Mouse (Mus musculus) forebrain, embryonic 16.5 days (tissue): Measurements from ENCODE around the gene Sfmbt2. TPM values are rescaled to one million over a fixed set of nuclear protein-coding genes. Genes with fewer than 3 reads are reported as not detected.

Experiments used
- ATAC-seq: fragments of 200-750 bp; cut with Nextera tagmentation; 2 replicates; pipeline ENCODE4 v1.8.0; 2017; ENCODE audit warnings: mild to moderate bottlenecking, moderate library complexity
- H3K27ac ChIP-seq: fragments of 300-500 bp; sonication (generic); 2 replicates; pipeline ENCODE4 v1.5.1; 2014; ENCODE audit warnings: low read length, control low read depth
- H3K27me3 ChIP-seq: fragments of 300-500 bp; sonication (generic); replicated peaks from 2 replicates; pipeline ENCODE4 v1.6.1; 2014; ENCODE audit warnings: low read length; ENCODE audit not compliant: control insufficient read depth, insufficient read depth
- H3K36me3 ChIP-seq: fragments of 300-500 bp; sonication (generic); 2 replicates; pipeline ENCODE4 v1.6.1; 2014; ENCODE audit not compliant: control insufficient read depth, insufficient read depth
- H3K4me1 ChIP-seq: fragments of 300-500 bp; sonication (generic); replicated peaks from 2 replicates; pipeline ENCODE4 v1.6.1; 2014; ENCODE audit warnings: low read length; ENCODE audit not compliant: control insufficient read depth, insufficient read depth
- H3K4me2 ChIP-seq: fragments of 300-500 bp; sonication (generic); 2 replicates; pipeline ENCODE4 v1.6.1; 2014; ENCODE audit warnings: mild to moderate bottlenecking, low read length, control low read depth
- H3K4me3 ChIP-seq: fragments of 300-500 bp; sonication (generic); replicated peaks from 2 replicates; pipeline ENCODE4 v1.5.1; 2014; ENCODE audit warnings: mild to moderate bottlenecking, low read length, control low read depth
- H3K9ac ChIP-seq: fragments of 300-500 bp; sonication (generic); replicated peaks from 2 replicates; pipeline ENCODE4 v1.6.1; 2014; ENCODE audit warnings: low read depth, low read length, control low read depth
- H3K9me3 ChIP-seq: fragments of 300-500 bp; sonication (generic); 2 replicates; pipeline ENCODE4 v1.6.1; 2016; ENCODE audit warnings: low read length; ENCODE audit not compliant: control insufficient read depth
- WGBS: fragments of 180-500 bp; shearing (Covaris S2); extraction: QIAGEN DNeasy Blood & Tissue Kit; methylation state at CpG from one replicate; pipeline ENCODE4 v1.1.7; 2014; 5-methylcytosine and 5-hydroxymethylcytosine counted together
- polyA plus RNA-seq: library from polyadenylated mRNA; unstranded; fragments of >200 nt; fragmentation: Nextera tagmentation; extraction: Ambion mirVana; gene quantifications from 2 replicates; pipeline ENCODE4 v1.2.1, GENCODE M21; 2015

The Sfmbt2 gene
- polyA plus RNA-seq, 1 experiment from 2014 or later, result 3.7 TPM

- Histone ChIP-seq H3K4me3 (no peak overlapping the region), H3K9ac (no peak overlapping the region), H3K27ac (no peak overlapping the region), H3K4me1 (no peaks in the 10 kb centered on the region), H3K27me3 (no peaks in the 10 kb centered on the region), H3K36me3 (no peaks in the 10 kb centered on the region), H3K4me2 (no peak overlapping the region), H3K9me3 (no peaks in the 10 kb centered on the region)
- WGBS, result 89% methylated on average over 4 of the region's 4 CpGs
- no peak for ATAC-seq
These were observed 23.1 kb upstream of the Sfmbt2 start for GRCm38 (mm10) chr2:10347193-10347592.

GRCm38 (mm10) chr2:10348036-10348435 lies 22.3 kb upstream of the Sfmbt2 start:
- no peak for ATAC-seq

GRCm38 (mm10) chr2:10350266-10350810 lies 20.0 kb upstream of the Sfmbt2 start:
- Histone ChIP-seq H3K9me3 (no peaks in the 10 kb centered on the region), H3K4me3 (no peak overlapping the region), H3K36me3 (no peaks in the 10 kb centered on the region), H3K27me3 (no peaks in the 10 kb centered on the region), H3K4me1 (no peaks in the 10 kb centered on the region), H3K4me2 (no peak overlapping the region), H3K27ac (no peak overlapping the region), H3K9ac (no peak overlapping the region)
- WGBS, result 24% methylated on average over 4 of the region's 4 CpGs
- no peak for ATAC-seq

More at GRCm38 (mm10) chr2:10348036-10348435, 22.3 kb upstream of the Sfmbt2 start:
- Histone ChIP-seq H3K27ac (no peak overlapping the region), H3K4me2 (no peak overlapping the region), H3K27me3 (no peaks in the 10 kb centered on the region), H3K9ac (no peak overlapping the region), H3K36me3 (no peaks in the 10 kb centered on the region), H3K4me1 (no peaks in the 10 kb centered on the region), H3K4me3 (no peak overlapping the region), H3K9me3 (no peaks in the 10 kb centered on the region)
- WGBS, result 92% methylated on average over 5 of the region's 5 CpGs

GRCm38 (mm10) chr2:10351125-10351524 lies 19.2 kb upstream of the Sfmbt2 start:
- Histone ChIP-seq H3K27ac (no peak overlapping the region), H3K9ac (no peak overlapping the region), H3K4me2 (no peak overlapping the region), H3K4me3 (no peak overlapping the region), H3K36me3 (no peaks in the 10 kb centered on the region), H3K9me3 (no peaks in the 10 kb centered on the region), H3K4me1 (no peaks in the 10 kb centered on the region), H3K27me3 (no peaks in the 10 kb centered on the region)
- ATAC-seq, result no peak
- 70% methylated on average over 1 of the region's 1 CpGs for WGBS

- H3K36me3 ChIP-seq, result no peaks in the 10 kb centered on the region
- no peak overlapping the region for H3K27ac ChIP-seq
- H3K9me3 ChIP-seq, result no peaks in the 10 kb centered on the region
- no peaks in the 10 kb centered on the region for H3K27me3 ChIP-seq
- H3K9ac ChIP-seq, result no peak overlapping the region
- ATAC-seq, result no peak
- H3K4me3 ChIP-seq, result no peak overlapping the region
- no peaks in the 10 kb centered on the region for H3K4me1 ChIP-seq
- H3K4me2 ChIP-seq, result no peak overlapping the region
- WGBS, result 83% methylated on average over 3 of the region's 3 CpGs
These were observed 17.4 kb upstream of the Sfmbt2 start for GRCm38 (mm10) chr2:10352887-10353286.

GRCm38 (mm10) chr2:10353889-10354288 lies 16.4 kb upstream of the Sfmbt2 start:
- Histone ChIP-seq H3K4me2 (no peak overlapping the region), H3K27me3 (no peaks in the 10 kb centered on the region), H3K36me3 (no peaks in the 10 kb centered on the region), H3K9me3 (no peaks in the 10 kb centered on the region), H3K27ac (no peak overlapping the region), H3K4me3 (no peak overlapping the region), H3K4me1 (no peaks in the 10 kb centered on the region), H3K9ac (no peak overlapping the region)
- WGBS, result 58% methylated on average over 4 of the region's 4 CpGs
- ATAC-seq, result no peak

GRCm38 (mm10) chr2:10359861-10360260 lies 10.4 kb upstream of the Sfmbt2 start:
- Histone ChIP-seq H3K9me3 (no peaks in the 10 kb centered on the region), H3K9ac (no peak overlapping the region), H3K27ac (no peak overlapping the region), H3K27me3 (no peaks in the 10 kb centered on the region), H3K36me3 (no peaks in the 10 kb centered on the region), H3K4me3 (no peak overlapping the region), H3K4me1 (no peaks in the 10 kb centered on the region), H3K4me2 (no peak overlapping the region)
- ATAC-seq, result no peak
- 89% methylated on average over 2 of the region's 2 CpGs for WGBS

- Histone ChIP-seq H3K27ac (no peak overlapping the region), H3K9ac (no peak overlapping the region), H3K9me3 (no peaks in the 10 kb centered on the region), H3K4me2 (no peak overlapping the region), H3K4me3 (no peak overlapping the region), H3K27me3 (peaks cover 27% of the 10 kb centered on the region), H3K4me1 (no peaks in the 10 kb centered on the region), H3K36me3 (no peaks in the 10 kb centered on the region)
- 95% methylated on average over 6 of the region's 6 CpGs for WGBS
- ATAC-seq, result no peak
These were observed 5.2 kb upstream of the Sfmbt2 start for GRCm38 (mm10) chr2:10365081-10365480.

GRCm38 (mm10) chr2:10366284-10366683 lies 4.0 kb upstream of the Sfmbt2 start:
- no peak overlapping the region for H3K4me3 ChIP-seq
- peaks cover 38% of the 10 kb centered on the region for H3K27me3 ChIP-seq
- no peak overlapping the region for H3K4me2 ChIP-seq
- no peak for ATAC-seq
- H3K9me3 ChIP-seq, result no peaks in the 10 kb centered on the region
- H3K9ac ChIP-seq, result no peak overlapping the region
- no peaks in the 10 kb centered on the region for H3K36me3 ChIP-seq
- no peak overlapping the region for H3K27ac ChIP-seq
- WGBS, result 28% methylated on average over 2 of the region's 2 CpGs
- H3K4me1 ChIP-seq, result no peaks in the 10 kb centered on the region

GRCm38 (mm10) chr2:10369676-10370075 lies 634 bp upstream of the Sfmbt2 start:
- peaks cover 21% of the 10 kb centered on the region for H3K4me1 ChIP-seq
- peaks cover 50% of the 10 kb centered on the region for H3K27me3 ChIP-seq
- WGBS, result 3% methylated on average over 8 of the region's 8 CpGs
- H3K36me3 ChIP-seq, result no peaks in the 10 kb centered on the region
- ATAC-seq, result no peak
- no peak overlapping the region for H3K9ac ChIP-seq
- H3K9me3 ChIP-seq, result no peaks in the 10 kb centered on the region
- no peak overlapping the region for H3K4me3 ChIP-seq
- no peak overlapping the region for H3K4me2 ChIP-seq
- H3K27ac ChIP-seq, result no peak overlapping the region
